Mouse (Mus musculus): ENCODE measurements around the gene Sh2b2.
"Not testable (repeated sequence)": the region's sequence is repeated elsewhere in the genome, so short reads cannot be mapped to it uniquely, and the experiment has no call there.

Sh2b2 gene

DNA sequence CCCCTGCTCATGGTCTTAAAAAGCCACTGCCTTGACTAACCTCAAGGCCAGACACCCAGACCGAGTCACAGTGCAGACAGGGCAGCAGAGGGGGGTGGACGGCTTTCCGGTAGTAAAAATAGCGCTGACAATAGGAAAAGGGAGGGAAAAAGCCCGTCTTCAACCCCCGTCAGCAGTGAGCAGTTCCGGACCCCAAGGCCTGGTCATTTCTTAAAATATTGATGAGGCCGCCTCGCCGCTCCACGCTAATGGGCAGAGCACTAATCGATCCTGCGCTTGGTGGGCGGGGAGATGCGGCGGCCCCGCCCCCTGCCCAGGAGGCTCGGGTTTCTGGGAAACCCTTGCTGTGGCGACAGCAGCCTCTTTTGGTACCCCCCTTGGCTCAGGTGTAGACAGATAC, 8.7 kb downstream of the Sh2b2 start:
- no peak for DNase-seq (ENCODE audit: low spot score)

GRCm38 (mm10) chr5:136236611-136237010, 9.7 kb downstream of the Sh2b2 start:
- no peak for DNase-seq (ENCODE audit: low spot score)

DNA sequence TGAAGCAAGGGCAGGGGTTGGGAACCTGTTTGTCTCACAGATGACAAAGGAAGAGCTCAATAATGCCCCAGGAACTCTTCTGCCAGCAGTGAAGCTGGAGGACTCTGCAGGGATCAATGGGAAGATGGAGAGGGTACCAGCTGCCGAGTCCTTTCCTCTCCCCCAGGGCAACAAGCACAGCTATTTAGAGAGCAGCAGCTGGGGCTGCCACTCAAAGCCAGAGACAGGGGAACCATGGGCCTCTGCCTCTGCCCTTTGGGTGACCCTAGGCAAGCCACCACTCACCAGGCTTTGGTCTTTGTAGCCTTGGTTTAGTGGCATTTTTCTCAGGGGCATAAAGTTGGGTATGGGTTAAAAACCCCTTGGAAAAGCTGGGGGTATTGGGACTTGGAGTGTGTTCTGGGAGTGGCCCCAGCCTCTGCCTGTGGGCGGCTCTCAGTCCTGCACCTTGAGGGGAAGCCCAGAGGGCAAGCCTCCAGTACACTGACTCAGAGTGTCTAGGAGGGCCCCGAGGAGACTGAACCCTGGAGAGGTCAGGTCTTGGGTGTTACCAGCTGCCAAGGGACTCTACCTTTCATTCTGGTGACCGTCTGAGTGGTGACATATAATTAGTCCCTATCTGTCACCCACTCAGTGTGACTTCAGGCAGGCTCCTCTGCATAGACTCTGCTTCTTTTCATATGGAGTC, 15.9 kb downstream of the Sh2b2 start:
- no peak for DNase-seq (ENCODE audit: low spot score)

- no peak for DNase-seq (ENCODE audit: low spot score)
These were observed 20.0 kb downstream of the Sh2b2 start for GRCm38 (mm10) chr5:136226246-136226876.

- no peak for DNase-seq (ENCODE audit: low spot score)
These were observed 27.8 kb downstream of the Sh2b2 start for GRCm38 (mm10) chr5:136218585-136218984.

- DNase-seq (ENCODE audit: low spot score) = no peak
These were observed 28.4 kb downstream of the Sh2b2 start for GRCm38 (mm10) chr5:136217932-136218381.

DNA sequence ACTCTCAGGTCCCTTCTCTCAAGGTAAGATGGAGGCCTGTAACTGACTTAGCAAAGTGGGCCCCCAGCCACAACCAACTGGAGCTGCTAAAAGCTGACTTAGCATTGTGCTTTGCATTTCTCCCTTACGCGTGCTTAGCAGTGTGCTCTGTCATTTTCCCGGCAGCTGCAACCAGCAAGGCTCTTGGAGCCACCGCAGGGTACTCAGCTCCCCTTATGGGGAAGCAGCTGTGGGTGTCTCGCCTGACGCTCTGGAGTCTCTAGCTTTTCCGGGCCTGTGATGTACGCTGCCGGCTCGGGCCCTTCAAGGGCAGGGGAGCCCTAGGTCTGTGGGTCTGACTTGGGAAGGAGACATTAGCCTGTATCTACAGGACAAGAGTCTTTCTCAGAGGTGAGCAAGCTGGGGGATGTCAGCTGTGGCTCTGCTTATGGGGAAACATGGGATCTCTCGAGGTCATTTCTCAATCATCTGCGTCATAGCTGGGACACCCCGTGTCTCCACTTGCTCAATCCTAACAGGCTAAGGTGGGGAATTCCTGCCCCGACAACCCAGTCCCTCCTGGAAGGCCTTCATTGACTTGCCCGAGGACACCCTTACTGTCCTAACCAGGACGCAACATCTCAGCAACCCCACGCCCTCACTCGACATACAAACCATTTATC, 29.2 kb downstream of the Sh2b2 start:
- no peak for DNase-seq (ENCODE audit: low spot score)

GRCm38 (mm10) chr5:136215958-136216357, 30.4 kb downstream of the Sh2b2 start:
- no peak for DNase-seq (ENCODE audit: low spot score)

- no peak for DNase-seq (ENCODE audit: low spot score)
These were observed 31.1 kb downstream of the Sh2b2 start for GRCm38 (mm10) chr5:136215211-136215610.

- no peak for DNase-seq (ENCODE audit: low spot score)
These were observed 32.6 kb downstream of the Sh2b2 start for GRCm38 (mm10) chr5:136213716-136214115.

DNA sequence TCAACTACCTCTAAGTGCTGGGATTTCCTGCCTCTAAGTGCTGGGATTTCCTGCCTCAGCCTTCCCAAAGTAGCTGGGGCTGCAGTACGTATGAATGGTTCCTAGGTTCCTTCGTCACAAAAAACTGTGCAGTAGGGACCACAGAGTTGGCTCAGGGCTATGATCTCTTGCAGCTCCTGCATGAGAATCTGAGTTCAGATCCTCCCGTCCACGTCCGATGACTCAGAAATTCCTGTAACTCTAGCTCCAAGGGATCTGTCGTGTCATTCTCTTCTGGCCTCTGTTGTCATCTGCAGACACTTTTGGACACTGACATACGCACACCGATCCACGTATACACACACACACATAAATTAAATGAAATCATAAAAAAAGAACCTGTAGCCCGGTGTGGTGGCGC, 33.6 kb downstream of the Sh2b2 start:
- DNase-seq (ENCODE audit: low spot score) = no peak

DNA sequence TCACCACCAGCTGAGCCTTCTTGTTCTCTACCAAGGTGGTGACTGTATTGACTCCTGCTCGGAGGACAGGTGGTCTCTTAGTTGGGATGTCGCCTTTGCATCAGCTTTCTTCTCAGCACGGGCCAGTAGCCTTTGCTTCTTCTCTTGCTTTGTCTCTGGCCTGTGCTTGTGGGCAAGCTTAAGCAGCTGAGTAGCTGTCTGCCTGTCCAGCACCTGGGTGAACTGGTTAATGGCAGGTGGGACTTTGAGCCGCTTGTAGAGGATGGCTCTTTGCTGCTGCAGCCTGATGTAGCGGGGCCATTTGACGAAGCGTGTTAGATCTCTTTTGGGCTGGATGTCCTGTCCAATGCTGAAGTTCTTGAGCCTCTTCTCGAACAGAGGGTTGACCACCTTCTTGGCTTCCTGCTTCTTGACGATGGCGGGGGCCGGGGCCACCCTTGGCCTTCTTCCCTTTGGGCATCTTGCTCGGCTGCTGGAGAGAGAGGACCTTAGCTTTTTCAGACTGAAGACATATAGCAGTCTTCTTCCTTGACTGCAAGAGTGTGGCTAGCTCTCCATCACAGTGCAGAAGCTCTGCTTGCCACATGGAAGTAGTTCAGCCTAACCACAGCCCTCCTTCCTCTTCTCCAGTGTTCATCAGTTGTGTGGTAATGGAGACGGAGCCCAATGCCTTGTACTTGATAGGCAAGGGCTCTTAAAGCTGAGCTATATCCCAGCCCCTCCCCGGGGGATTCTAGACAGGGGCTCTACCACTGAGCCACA, 34.8 kb downstream of the Sh2b2 start:
- DNase-seq (ENCODE audit: low spot score) = not testable (repeated sequence)

DNA sequence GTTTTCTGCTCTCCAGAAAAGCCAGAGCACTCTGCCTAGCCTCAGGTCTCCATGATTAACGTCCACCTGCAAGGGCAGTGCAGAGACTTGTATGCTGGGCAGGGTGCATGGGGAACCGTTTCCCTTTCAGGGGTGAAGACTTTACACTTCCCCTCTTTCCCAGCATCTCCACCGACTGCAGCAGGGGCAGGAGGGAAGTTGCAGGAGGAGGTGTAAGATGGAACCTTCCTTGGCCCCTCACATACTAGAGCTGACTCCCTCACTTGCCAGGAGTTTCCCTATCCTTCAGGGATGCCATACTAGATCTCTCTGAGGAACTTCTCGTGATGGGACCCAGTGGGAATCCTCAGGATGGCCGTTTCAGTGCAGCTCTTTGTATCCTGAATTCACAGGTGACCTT, 35.8 kb downstream of the Sh2b2 start:
- DNase-seq (ENCODE audit: low spot score) = no peak

DNA sequence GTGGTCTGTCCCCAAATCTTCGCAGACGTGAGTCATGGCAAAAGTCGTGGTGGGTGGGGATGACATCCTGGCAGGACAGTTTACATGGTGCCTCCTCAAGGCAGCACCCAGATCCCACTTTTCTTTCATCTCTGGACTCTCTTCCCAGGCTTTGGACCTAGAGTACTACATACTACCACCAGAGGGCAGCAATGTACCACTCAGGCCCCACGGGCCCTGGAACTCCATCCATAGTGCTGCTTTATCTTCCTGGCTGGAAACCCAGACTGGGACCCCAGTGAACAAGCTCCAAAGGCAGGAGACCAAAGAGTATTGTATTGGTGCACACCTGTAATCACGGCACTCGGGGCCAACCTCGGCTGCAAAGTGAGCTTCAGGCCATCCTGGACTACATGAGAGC, 44.5 kb downstream of the Sh2b2 start:
- DNase-seq (ENCODE audit: low spot score) = peak; percentile 50

- no peak for DNase-seq (ENCODE audit: low spot score)
These were observed 46.8 kb downstream of the Sh2b2 start for GRCm38 (mm10) chr5:136199526-136199925.

DNA sequence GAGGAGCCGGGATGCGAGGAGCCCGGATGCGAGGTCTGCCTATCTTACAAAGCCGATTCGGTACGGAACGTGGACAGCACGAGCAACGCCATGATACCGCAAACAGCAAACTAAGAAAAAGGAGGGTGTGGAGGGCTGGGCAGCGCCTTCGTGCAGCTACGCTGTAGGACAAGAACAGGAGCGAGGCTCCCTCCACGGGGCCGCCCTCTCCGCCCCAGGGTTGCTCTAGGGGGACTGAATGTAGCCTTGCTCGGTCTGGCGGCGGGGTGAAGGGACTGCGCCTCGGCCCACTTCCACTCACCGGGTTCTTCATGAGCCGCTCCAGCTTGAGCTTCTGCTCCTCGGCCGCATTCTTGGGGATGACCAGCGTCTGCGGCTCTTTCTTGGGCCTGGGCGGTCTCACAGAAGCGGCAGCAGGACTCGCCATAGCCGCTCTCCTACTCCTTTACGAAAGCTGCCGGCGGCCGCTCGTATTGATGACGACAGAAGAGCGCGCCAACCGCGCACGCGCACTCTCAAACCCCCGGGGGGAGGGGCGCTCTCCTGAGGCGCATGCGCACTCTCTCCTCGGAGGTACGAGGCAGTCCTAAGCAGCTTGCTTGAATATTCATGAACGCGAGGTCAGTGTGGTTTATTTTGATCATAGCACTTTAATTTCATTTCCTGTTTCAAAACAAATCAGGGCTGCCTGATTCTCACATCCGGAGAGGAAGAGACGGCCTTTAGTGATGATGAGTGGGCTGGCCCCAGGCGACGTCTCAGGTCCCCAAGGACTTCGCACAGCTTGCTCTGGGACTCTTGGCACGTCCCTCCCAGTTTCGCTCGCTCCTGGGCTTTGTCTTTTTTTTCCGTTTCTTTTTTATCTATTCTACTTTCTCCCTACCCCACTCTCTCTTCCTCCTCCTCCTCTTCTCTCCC, 47.6 kb downstream of the Sh2b2 start, which contains the start of gene Prkrip1:
TSS of gene Prkrip1 (minus strand) at position 490 of the 918 bp plus-strand sequence.
- peak; percentile 94 for DNase-seq (ENCODE audit: low spot score)

DNA sequence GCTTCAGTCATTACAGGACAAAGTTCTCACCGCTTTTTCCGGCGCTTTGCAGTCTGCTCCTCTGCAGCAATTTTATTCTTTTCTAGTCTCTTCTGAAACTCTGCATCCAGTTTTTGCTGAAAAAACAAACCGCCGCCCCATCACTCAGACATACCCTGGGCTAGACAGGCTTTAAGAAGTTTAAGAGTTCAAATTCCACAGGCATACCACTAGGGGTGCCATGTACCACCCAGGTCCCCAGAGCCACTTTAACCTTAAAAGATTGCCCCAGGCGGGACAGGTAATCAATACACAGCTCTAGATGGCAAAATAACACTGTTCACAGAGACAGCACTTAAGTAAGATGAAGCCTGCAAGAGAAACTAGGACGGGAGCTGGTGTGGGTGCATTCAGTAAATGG, 54.5 kb downstream of the Sh2b2 start:
- DNase-seq (ENCODE audit: low spot score) = no peak

DNA sequence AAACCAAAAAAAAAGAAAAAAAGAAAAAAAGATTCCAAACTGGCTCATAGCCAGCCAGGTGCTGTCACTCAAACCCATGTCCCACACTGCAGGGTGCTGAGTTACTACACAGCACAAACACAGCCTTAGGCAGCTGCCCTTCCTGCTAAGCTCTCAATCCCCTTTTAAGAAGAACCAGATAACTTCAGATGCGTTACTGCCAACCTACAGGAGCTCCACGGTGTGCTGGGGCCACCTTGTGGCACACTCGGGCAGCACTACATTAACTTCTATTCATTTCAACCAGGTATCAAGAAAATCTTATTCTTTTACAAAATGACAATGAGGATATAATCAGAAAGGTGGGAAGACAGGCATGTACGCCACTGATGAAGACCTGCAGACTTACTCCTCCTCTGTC, 59.6 kb downstream of the Sh2b2 start:
- no peak for DNase-seq (ENCODE audit: low spot score)

DNA sequence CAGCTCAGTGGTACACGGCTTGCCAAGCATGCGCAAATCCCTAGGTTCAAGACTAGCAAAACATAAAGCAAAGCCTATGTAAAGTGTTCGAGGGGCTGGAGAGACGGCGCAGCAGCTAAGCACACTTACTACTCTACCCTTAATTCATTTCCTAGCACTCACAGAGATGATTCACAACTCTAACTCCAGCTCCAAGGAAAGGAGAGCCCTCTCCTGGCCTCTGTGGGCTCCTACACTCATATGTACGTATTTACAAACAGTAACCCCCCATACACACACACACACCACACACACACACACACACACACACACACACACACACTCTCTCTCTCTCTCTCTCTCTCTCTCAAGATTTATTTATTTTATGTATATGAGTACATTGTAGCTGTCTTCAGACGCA, 62.6 kb downstream of the Sh2b2 start:
- DNase-seq (ENCODE audit: low spot score) = no peak

- DNase-seq (ENCODE audit: low spot score) = no peak
These were observed 63.5 kb downstream of the Sh2b2 start for GRCm38 (mm10) chr5:136182830-136183229.

DNA sequence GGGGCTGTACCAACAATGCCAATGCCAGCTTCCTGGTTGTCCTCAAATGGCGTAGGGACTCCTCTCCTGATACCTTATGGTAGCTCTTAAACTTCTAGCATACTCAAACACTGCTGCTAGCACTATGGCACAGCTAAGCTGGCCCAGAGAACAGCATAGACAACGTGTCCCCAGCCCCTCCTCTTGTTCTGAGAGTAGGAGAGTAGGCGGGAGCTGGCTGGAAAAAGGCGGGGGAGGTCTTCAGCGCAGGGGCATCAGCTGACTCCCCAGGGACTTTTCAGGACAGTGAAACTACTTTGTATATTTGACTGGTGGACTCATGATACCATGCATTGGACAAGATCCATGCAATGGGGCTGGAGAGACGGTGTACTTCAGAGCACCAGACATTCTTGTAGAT, 64.3 kb downstream of the Sh2b2 start:
- no peak for DNase-seq (ENCODE audit: low spot score)

All from yolk sac, embryonic 10.5 days (tissue).